Comparison of ENCODE assay signal across 14 mouse cellular contexts in genomic region chr16:93574521-93575191, GRCm38 (mm10). TPM values are rescaled to one million over a fixed set of nuclear protein-coding genes. Genes with fewer than 3 reads are reported as not detected.
DNase-seq lines count a peak whose midpoint lies in the region; ATAC-seq lines count a peak whose summit lies in the region.
"Had no signal": no experiment of that assay in that cellular context is flagged by ENCODE, and none has a peak within 500 bp of the region (broad histone marks: within the 10 kb centered on the region; RNA-seq: fewer than 3 reads in every experiment).

No protein-coding gene starts in this region.

- no peak overlapping the region for H3K27ac ChIP-seq in neural tube, embryonic 11.5 days (ENCODE audit: low read depth, low read length)
- H3K27ac ChIP-seq in hindbrain, embryonic 15.5 days (replicated peaks) = no peak overlapping the region
- H3K27ac ChIP-seq: forebrain, embryonic 15.5 days; lung, embryonic 15.5 days had no signal

- ATAC-seq in neural tube, embryonic 11.5 days (ENCODE audit: insufficient read depth, low FRiP score, low TSS enrichment) = no peak
- ATAC-seq in hindbrain, embryonic 15.5 days (ENCODE audit: low FRiP score, low read depth) = peak; percentile 40; the same call in 1 of the 2 replicates
- ATAC-seq: forebrain, embryonic 15.5 days had no signal

- no peak overlapping the region for H3K4me2 ChIP-seq in neural tube, embryonic 11.5 days (ENCODE audit: low read depth)
- H3K4me2 ChIP-seq in hindbrain, embryonic 15.5 days = no peak overlapping the region
- H3K4me2 ChIP-seq: forebrain, embryonic 15.5 days; lung, embryonic 15.5 days had no signal

- no peak overlapping the region for H3K4me3 ChIP-seq in neural tube, embryonic 11.5 days (ENCODE audit: low read depth, low read length)
- no peak overlapping the region for H3K4me3 ChIP-seq in hindbrain, embryonic 15.5 days
- H3K4me3 ChIP-seq: forebrain, embryonic 15.5 days; lung, embryonic 15.5 days had no signal

- DNase-seq in heart, adult 11 months = peak; percentile 76
- no peak for DNase-seq in heart, postnatal 14 days
- DNase-seq in neural tube, embryonic 11.5 days (ENCODE audit: low spot score) = peak; percentile 34
- DNase-seq in neural tube, embryonic 10.5 days (ENCODE audit: extremely low spot score, low spot score) = no peak
- DNase-seq in thymus, postnatal 25 days = peak; percentile 67
- no peak for DNase-seq in ovary, postnatal 14 days (ENCODE audit: low spot score)
- no peak for DNase-seq in urinary bladder, adult 2 months (ENCODE audit: low spot score)
- DNase-seq: adrenal gland, adult 8-10 months; cerebellum, adult 9-11 months; layer of hippocampus, postnatal 36 days had no signal

- WGBS in neural tube, embryonic 11.5 days = 62% methylated on average over 18 of the region's 18 CpGs
- 48% methylated on average over 18 of the region's 18 CpGs for WGBS in hindbrain, embryonic 15.5 days

- H3K9me3 ChIP-seq in neural tube, embryonic 11.5 days (ENCODE audit: control insufficient read depth, low read length) = no peaks in the 10 kb centered on the region
- no peaks in the 10 kb centered on the region for H3K9me3 ChIP-seq in hindbrain, embryonic 15.5 days
- H3K9me3 ChIP-seq: forebrain, embryonic 15.5 days; lung, embryonic 15.5 days had no signal

- H3K36me3 ChIP-seq in neural tube, embryonic 11.5 days (ENCODE audit: control insufficient read depth, insufficient read depth, low read length) = no peaks in the 10 kb centered on the region
- H3K36me3 ChIP-seq in hindbrain, embryonic 15.5 days = no peaks in the 10 kb centered on the region
- H3K36me3 ChIP-seq: forebrain, embryonic 15.5 days; lung, embryonic 15.5 days had no signal

- no peak overlapping the region for H3K9ac ChIP-seq in neural tube, embryonic 11.5 days (ENCODE audit: low read length)
- H3K9ac ChIP-seq in hindbrain, embryonic 15.5 days = no peak overlapping the region
- H3K9ac ChIP-seq: forebrain, embryonic 15.5 days; lung, embryonic 15.5 days had no signal

- H3K4me1 ChIP-seq in neural tube, embryonic 11.5 days (ENCODE audit: control insufficient read depth, insufficient read depth, low read length) = no peaks in the 10 kb centered on the region
- no peaks in the 10 kb centered on the region for H3K4me1 ChIP-seq in hindbrain, embryonic 15.5 days (replicated peaks)
- H3K4me1 ChIP-seq: forebrain, embryonic 15.5 days had no signal

- intact Hi-C loops in heart, postnatal 14 days (cut with DNase I) = loop anchor here (5.0 kb wide), 1 partner anchor 717 kb away; no protein-coding TSS in a partner anchor

- no peaks in the 10 kb centered on the region for H3K27me3 ChIP-seq in neural tube, embryonic 11.5 days (ENCODE audit: control insufficient read depth, insufficient read depth, low read length)
- H3K27me3 ChIP-seq in hindbrain, embryonic 15.5 days = peaks cover 2% of the 10 kb centered on the region; the same call in 1 of the 2 replicates
- H3K27me3 ChIP-seq: forebrain, embryonic 15.5 days; lung, embryonic 15.5 days had no signal

RNA-seq across cellular contexts. Expression of gene Setd4, which starts 29.2 kb away (rescaled TPM):
- 1 to 10 TPM; 1.6 TPM for total RNA-seq in heart, postnatal 14 days (2021)
- polyA plus RNA-seq in neural tube, embryonic 11.5 days (2014; fragmentation: Nextera tagmentation; extraction: Ambion mirVana) = 7.8 and 8.5 TPM in 2 replicates
- polyA plus RNA-seq in hindbrain, embryonic 15.5 days (2015; fragmentation: Nextera tagmentation; extraction: Ambion mirVana) = 14.8 and 18.9 TPM in 2 replicates
- polyA plus RNA-seq in urinary bladder, adult 2 months (2012; rRNA removed) = 10.3 and 12.7 TPM in 2 replicates

RNA-seq across cellular contexts. Expression of gene Cbr1, which starts 31.0 kb away (rescaled TPM):
- 10 to 100 TPM; 24.0 to 26.6 TPM for total RNA-seq in heart, postnatal 14 days (2021)
- polyA plus RNA-seq in neural tube, embryonic 11.5 days (2014; fragmentation: Nextera tagmentation; extraction: Ambion mirVana) = 105 and 107 TPM in 2 replicates
- polyA plus RNA-seq in hindbrain, embryonic 15.5 days (2015; fragmentation: Nextera tagmentation; extraction: Ambion mirVana) = 142 and 146 TPM in 2 replicates
- 98.0 and 118 TPM in 2 replicates for polyA plus RNA-seq in urinary bladder, adult 2 months (2012; rRNA removed)

RNA-seq across cellular contexts. Expression of gene Gm5678, which starts 53.2 kb away (rescaled TPM):
- 1 to 10 TPM; 1.3 TPM for total RNA-seq in heart, postnatal 14 days (2021)
- polyA plus RNA-seq in neural tube, embryonic 11.5 days (2014; fragmentation: Nextera tagmentation; extraction: Ambion mirVana) = not detected in 2 replicates
- polyA plus RNA-seq in hindbrain, embryonic 15.5 days (2015; fragmentation: Nextera tagmentation; extraction: Ambion mirVana) = not detected in 2 replicates
- polyA plus RNA-seq in urinary bladder, adult 2 months (2012; rRNA removed) = not detected in 2 replicates
- polyA plus RNA-seq: forebrain, embryonic 15.5 days; heart, embryonic 14.5 days; lung, embryonic 15.5 days had no signal

Comparison
In these comparisons a context has a peak if more than half of its experiments do, and no peak if none do; other contexts are left out.
1. DNase-seq: peak in heart, adult 11 months (single experiment), neural tube, embryonic 11.5 days (single experiment) and thymus, postnatal 25 days (single experiment); none in heart, postnatal 14 days (0 of 2), neural tube, embryonic 10.5 days (single experiment), ovary, postnatal 14 days (single experiment) and urinary bladder, adult 2 months (single experiment).